Mouse (Mus musculus) spleen, adult 2 months (tissue): Measurements from ENCODE around the gene Myo16. TPM values are rescaled to one million over a fixed set of nuclear protein-coding genes. Genes with fewer than 3 reads are reported as not detected.

ENCODE experiments used
- DNase-seq, 2 experiments: peaks; one replicate each; pipeline versions ENCODE4 v3.0.0 to v3.0.0-alpha.2; 2012 to 2021; ENCODE audit warnings: low spot score in 2 of 2, low read depth in 1 of 2
- H3K27ac ChIP-seq: fragments of 200-500 bp; 2 replicates; pipeline ENCODE4 v1.5.1; 2012; ENCODE audit warnings: low read length, inconsistent platforms; ENCODE audit not compliant: insufficient read depth
- H3K27me3 ChIP-seq: fragments of 200-500 bp; 2 replicates; pipeline ENCODE4 v1.6.1; 2012; ENCODE audit warnings: mild to moderate bottlenecking, moderate library complexity, low read length, inconsistent platforms; ENCODE audit not compliant: control insufficient read depth, insufficient read depth
- H3K36me3 ChIP-seq: fragments of 200-500 bp; 2 replicates; pipeline ENCODE4 v1.6.1; 2012; ENCODE audit warnings: mild to moderate bottlenecking, low read length, inconsistent platforms; ENCODE audit not compliant: control insufficient read depth, insufficient read depth
- H3K4me1 ChIP-seq: fragments of 200-500 bp; 2 replicates; pipeline ENCODE4 v1.6.1; 2011; ENCODE audit warnings: inconsistent platforms; ENCODE audit not compliant: control insufficient read depth, insufficient read depth, insufficient read length
- H3K4me3 ChIP-seq: fragments of 200-500 bp; 2 replicates; pipeline ENCODE4 v1.5.1; 2011; ENCODE audit warnings: mild to moderate bottlenecking, inconsistent platforms; ENCODE audit not compliant: insufficient read depth, insufficient read length; ENCODE audit errors: extremely low read depth
- CTCF ChIP-seq: fragments of 200-500 bp; IDR thresholded peaks from 2 replicates; pipeline ENCODE4 v1.5.1; 2011; ENCODE audit warnings: mild to moderate bottlenecking, inconsistent platforms; ENCODE audit not compliant: insufficient read depth, insufficient read length, insufficient replicate concordance; ENCODE audit errors: extremely low read depth
- POLR2A ChIP-seq: fragments of 200-500 bp; IDR thresholded peaks from 2 replicates; pipeline ENCODE4 v1.6.1; 2011; ENCODE audit warnings: low read depth, low read length, inconsistent platforms
- whole genome bisulfite sequencing: fragments of 180-500 bp; shearing (Covaris S2); methylation state at CpG from one replicate; pipeline ENCODE4 v1.1.7; 2018; 5-methylcytosine and 5-hydroxymethylcytosine counted together
- polyA plus RNA-seq: library from polyadenylated mRNA; depleted of rRNA; stranded (reverse); fragments of >200 nt; gene quantifications from 2 replicates; pipeline ENCODE4 v1.2.3, GENCODE M21; 2012

Gene Myo16
- polyA plus RNA-seq, 1 experiment: 0.39 TPM

DNA sequence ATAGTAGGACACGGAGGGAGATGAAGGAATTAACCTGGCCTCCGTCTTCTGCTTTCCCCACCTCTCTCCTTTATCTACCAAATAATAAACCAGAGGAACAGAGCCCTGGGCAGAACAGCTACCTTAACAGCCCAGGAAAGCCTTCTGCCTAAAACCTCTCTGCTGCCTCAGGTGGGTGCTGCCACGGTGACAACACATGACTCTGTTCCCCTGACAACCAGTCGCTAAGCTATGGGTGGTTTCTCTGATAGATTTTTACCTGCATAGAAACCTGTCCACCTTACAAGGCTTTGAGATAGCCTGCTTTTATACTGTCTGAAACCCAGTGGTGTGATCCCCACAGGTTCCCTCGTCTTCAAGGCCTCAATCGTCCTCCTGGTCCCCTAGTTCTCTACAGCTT lies 337.2 kb downstream of the Myo16 start:
- Histone ChIP-seq H3K27me3 (no peaks in the 10 kb centered on the region), H3K36me3 (no peaks in the 10 kb centered on the region), H3K27ac (no peak overlapping the region), H3K4me3 (no peak overlapping the region), H3K4me1 (no peaks in the 10 kb centered on the region)
- WGBS: 83% methylated on average over 6 of the region's 6 CpGs
- no peak for DNase-seq
- no peak for TF ChIP-seq CTCF
- TF ChIP-seq POLR2A: no peak

DNA sequence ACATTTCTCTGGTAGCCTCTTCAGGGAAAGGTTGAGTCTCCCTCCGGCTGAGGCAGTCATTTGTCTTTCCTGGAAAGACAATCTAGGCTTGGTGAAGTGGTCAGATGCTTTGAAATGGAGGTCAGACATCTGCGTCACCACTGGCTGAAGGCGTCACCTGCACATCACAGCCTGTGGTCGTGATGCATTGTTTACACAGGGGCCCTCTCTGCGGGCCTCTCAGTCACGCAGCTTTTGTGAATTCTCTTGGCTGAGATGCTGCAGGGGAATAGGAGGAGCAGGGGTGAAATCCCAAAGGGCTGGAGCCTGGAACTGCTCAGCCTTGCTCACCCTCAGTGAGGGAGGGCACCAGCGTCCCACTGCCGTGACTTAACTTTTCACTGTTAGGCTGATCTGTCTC lies 346.1 kb downstream of the Myo16 start:
- Histone ChIP-seq H3K4me3 (no peak overlapping the region), H3K4me1 (no peaks in the 10 kb centered on the region), H3K27ac (no peak overlapping the region), H3K27me3 (no peaks in the 10 kb centered on the region), H3K36me3 (no peaks in the 10 kb centered on the region)
- DNase-seq: no peak
- WGBS: 67% methylated on average over 8 of the region's 8 CpGs
- no peak for TF ChIP-seq POLR2A
- no peak for TF ChIP-seq CTCF

DNA sequence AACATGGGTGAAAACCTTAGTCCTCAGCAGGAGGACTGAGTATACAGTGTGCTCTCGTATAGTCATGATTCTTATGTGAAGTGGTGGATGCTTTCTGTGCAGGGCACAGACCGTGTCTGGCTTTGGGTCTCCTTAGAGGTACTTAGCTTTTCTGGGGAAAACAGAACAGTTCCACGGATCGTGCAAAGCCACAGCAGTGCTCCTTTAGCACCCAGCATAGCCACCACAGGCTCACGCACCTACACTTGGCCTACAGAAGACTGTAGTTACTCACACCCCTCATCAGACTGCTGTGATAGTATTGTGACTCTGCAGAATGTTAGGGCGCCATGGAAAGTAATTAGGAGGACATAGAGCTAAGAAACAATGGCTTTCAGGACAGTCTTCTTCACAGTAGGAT lies 346.8 kb downstream of the Myo16 start:
- Histone ChIP-seq H3K27ac (no peak overlapping the region), H3K4me3 (no peak overlapping the region), H3K27me3 (no peaks in the 10 kb centered on the region), H3K4me1 (no peaks in the 10 kb centered on the region), H3K36me3 (no peaks in the 10 kb centered on the region)
- no peak for DNase-seq
- TF ChIP-seq CTCF (no peak), POLR2A (no peak)
- 84% methylated on average over 6 of the region's 6 CpGs for WGBS

DNA sequence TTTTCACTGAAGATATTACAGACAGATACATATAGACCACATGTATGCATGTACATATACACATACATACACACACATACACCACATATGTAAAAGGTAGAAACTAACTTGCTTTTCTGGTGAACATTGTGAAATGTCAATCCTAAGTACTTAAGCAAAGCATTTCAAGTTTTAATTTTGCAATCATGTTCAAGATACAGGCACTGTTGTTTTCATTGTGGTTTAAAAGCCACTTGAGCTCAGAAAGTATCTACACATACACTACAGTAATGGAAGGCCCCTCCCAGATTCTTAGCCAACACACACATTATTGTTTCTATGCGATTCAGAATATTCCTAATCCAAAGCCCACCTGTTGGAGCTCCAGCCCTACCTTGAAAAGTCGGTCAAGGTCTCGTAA lies 348.0 kb downstream of the Myo16 start:
- WGBS: 98% methylated on average over 3 of the region's 3 CpGs
- H3K27me3 ChIP-seq: no peaks in the 10 kb centered on the region
- no peak for DNase-seq
- H3K4me1 ChIP-seq: no peaks in the 10 kb centered on the region
- TF ChIP-seq POLR2A: no peak
- no peak for TF ChIP-seq CTCF
- no peak overlapping the region for H3K27ac ChIP-seq
- no peak overlapping the region for H3K4me3 ChIP-seq
- no peaks in the 10 kb centered on the region for H3K36me3 ChIP-seq

DNA sequence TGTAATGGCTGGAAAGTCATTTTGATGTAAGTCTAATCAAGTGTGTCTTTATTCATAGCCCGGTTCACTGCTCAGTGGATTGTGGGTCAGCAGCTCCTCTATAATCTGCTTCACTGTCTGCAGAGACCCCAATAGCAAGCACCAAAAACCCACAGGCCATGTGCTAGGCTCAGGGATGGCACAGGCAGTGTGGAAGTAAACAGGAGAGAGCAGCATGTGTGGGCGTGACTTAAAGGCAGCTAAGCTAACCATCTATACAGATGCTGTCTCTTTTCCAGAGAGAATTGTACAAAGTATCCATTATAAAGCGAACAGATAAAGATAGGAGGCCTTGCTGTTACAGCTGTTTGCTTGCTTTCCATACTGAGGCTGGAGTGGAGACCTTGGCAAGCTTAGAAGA lies 358.4 kb downstream of the Myo16 start:
- 85% methylated on average over 3 of the region's 3 CpGs for WGBS
- TF ChIP-seq CTCF (no peak), POLR2A (no peak)
- no peaks in the 10 kb centered on the region for H3K27me3 ChIP-seq
- DNase-seq: no peak
- H3K4me3 ChIP-seq: no peak overlapping the region
- no peaks in the 10 kb centered on the region for H3K36me3 ChIP-seq
- no peaks in the 10 kb centered on the region for H3K4me1 ChIP-seq
- H3K27ac ChIP-seq: no peak overlapping the region

DNA sequence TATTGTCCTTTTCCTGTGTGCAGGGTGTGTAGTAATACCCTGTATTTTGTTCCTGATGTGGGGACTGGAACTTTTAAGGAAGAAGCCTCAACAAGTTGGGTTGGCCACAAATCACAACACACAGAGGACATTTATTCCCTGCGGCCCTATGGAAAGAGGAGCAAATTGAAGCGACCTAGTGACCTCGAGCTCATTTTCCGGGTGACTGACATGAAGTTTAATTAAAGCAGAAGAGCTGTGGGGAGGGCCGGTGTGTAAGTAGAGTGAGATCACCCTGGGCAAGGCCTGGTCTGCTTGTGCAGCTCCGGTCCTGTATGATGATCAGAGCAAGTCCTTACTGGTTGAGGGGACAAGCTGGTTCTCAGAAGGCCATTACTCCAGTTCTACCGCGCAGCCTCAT lies 363.7 kb downstream of the Myo16 start:
- no peak overlapping the region for H3K27ac ChIP-seq
- H3K36me3 ChIP-seq: no peaks in the 10 kb centered on the region
- 94% methylated on average over 8 of the region's 8 CpGs for WGBS
- no peaks in the 10 kb centered on the region for H3K27me3 ChIP-seq
- DNase-seq: no peak
- H3K4me1 ChIP-seq: no peaks in the 10 kb centered on the region
- TF ChIP-seq POLR2A (no peak), CTCF (no peak)
- no peak overlapping the region for H3K4me3 ChIP-seq

DNA sequence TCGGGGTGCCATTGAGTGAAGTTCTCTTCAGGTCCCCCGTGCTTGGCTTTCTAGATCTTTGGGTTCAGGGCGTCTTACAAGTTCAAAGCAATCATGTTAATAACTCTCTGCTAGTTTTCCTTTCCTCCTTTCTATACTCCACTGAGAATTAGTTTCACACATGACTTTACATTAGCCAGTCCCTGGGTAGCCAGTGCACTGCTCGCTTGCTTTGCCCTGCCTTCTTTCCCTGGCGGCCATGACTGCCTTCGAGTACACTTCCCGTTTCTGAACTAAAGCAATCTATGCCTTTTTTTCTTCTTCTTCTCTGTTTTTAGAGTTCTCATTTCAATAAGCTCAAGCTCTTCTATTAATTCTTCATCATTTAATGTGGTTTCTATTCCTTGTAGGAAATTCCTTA lies 365.6 kb downstream of the Myo16 start:
- no peaks in the 10 kb centered on the region for H3K27me3 ChIP-seq
- no peak for TF ChIP-seq POLR2A
- no peak for TF ChIP-seq CTCF
- H3K27ac ChIP-seq: no peak overlapping the region
- no peaks in the 10 kb centered on the region for H3K4me1 ChIP-seq
- H3K36me3 ChIP-seq: no peaks in the 10 kb centered on the region
- no peak overlapping the region for H3K4me3 ChIP-seq
- no peak for DNase-seq
- WGBS: 34% methylated on average over 7 of the region's 7 CpGs
